Mouse (Mus musculus) urinary bladder, postnatal 10 days (tissue): Measurements from ENCODE around the gene Gstp2.

ENCODE experiments used
- DNase-seq: peaks from one replicate; pipeline ENCODE4 v3.0.0; 2022; ENCODE audit warnings: low spot score

Gstp2 gene

GRCm38 (mm10) chr19:4005971-4006370 is 39.9 kb downstream of the Gstp2 start:
- DNase-seq: no peak

GRCm38 (mm10) chr19:4005091-4005490 is 40.7 kb downstream of the Gstp2 start:
- no peak for DNase-seq

- DNase-seq: peak; percentile 7
Measured at GRCm38 (mm10) chr19:4004331-4004730, 41.5 kb downstream of the Gstp2 start.

- no peak for DNase-seq
Measured at GRCm38 (mm10) chr19:4003641-4004040, 42.2 kb downstream of the Gstp2 start.

GRCm38 (mm10) chr19:4003112-4003511 is 42.7 kb downstream of the Gstp2 start, which contains the start of gene Doc2g:
Gene Doc2g, plus strand, starts transcription at chr19:4003313.
- no peak for DNase-seq

- DNase-seq: no peak
Measured at GRCm38 (mm10) chr19:4001752-4002151, 44.1 kb downstream of the Gstp2 start.

GRCm38 (mm10) chr19:4000949-4001525 is 44.8 kb downstream of the Gstp2 start:
- DNase-seq: no peak

GRCm38 (mm10) chr19:4000119-4000900 is 45.5 kb downstream of the Gstp2 start, which contains the start of the genes Nudt8 and Gm49405:
Gene Nudt8, plus strand, starts transcription at chr19:4000580.
Gene Gm49405, plus strand, starts transcription at chr19:4000626.
- peak; percentile 75 for DNase-seq

- no peak for DNase-seq
Measured at GRCm38 (mm10) chr19:3999121-3999730, 46.6 kb downstream of the Gstp2 start.

GRCm38 (mm10) chr19:3998335-3998734 is 47.5 kb downstream of the Gstp2 start:
- DNase-seq: no peak

GRCm38 (mm10) chr19:3997231-3997630 is 48.6 kb downstream of the Gstp2 start:
- no peak for DNase-seq

GRCm38 (mm10) chr19:3996747-3997146 is 49.1 kb downstream of the Gstp2 start:
- no peak for DNase-seq

- no peak for DNase-seq
Measured at GRCm38 (mm10) chr19:3996106-3996505, 49.7 kb downstream of the Gstp2 start.

- DNase-seq: no peak
Measured at GRCm38 (mm10) chr19:3995505-3995904, 50.3 kb downstream of the Gstp2 start.

- no peak for DNase-seq
Measured at GRCm38 (mm10) chr19:3994932-3995331, 50.9 kb downstream of the Gstp2 start.

GRCm38 (mm10) chr19:3992416-3992815 is 53.4 kb downstream of the Gstp2 start, which contains the start of gene Tbx10:
Gene Tbx10, plus strand, starts transcription at chr19:3992752.
- no peak for DNase-seq

GRCm38 (mm10) chr19:3991966-3992365 is 53.9 kb downstream of the Gstp2 start:
- no peak for DNase-seq

GRCm38 (mm10) chr19:3991562-3991961 is 54.3 kb downstream of the Gstp2 start:
- DNase-seq: no peak

GRCm38 (mm10) chr19:3990804-3991203 is 55.0 kb downstream of the Gstp2 start:
- no peak for DNase-seq
